Mouse (Mus musculus): ENCODE results near the gene Usp13. TPM values are rescaled to one million over a fixed set of nuclear protein-coding genes. Genes with fewer than 3 reads are reported as not detected.

Usp13 gene
- 0.21 TPM in 1 of 3 replicates, not detected in the others for total RNA-seq (2017)

DNA sequence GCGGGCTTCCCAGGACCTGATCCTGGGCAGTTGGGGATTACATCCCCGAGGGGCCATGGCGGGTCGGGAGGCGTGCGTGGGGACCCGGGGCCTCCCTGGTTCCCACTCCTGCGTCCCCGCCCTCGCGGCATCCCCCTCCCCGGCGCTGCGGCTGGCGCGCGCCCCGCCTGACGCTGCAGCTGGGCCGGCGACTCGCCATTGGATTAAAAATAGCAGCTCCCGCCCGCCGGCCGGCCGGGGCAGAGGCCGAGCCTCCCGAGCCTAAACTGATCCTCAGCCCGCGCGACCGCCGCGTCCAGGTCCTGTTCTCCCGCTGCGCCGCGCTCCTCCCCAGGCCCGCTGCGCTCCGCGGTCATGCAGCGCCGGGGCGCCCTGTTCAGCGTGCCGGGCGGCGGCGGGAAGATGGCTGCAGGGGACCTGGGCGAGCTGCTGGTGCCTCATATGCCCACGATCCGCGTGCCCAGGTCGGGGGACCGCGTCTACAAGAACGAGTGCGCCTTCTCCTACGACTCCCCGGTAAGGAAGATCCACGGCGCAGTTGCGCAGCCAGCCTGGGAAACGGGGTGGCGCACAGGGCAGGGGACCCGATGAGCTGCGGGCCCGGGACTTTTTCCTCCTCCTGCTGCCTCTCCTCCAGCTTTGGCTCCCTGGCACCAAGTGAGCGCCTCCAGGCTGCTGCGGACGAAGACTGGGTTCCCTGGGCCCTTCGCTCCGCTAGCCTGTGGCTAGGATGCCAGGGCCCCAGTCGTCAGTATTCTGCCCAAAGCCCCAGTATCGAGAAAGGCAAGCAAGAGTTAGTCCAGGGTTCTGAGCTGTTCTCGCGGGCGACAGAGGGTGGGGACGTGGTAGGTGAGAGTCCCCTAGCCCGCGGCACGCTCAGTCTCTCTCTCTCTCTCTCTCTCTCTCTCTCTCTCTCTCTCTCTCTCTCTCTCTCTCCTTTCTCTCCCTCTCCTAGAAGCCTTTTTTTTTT is at the start of gene Usp13:
Usp13 (plus strand) TSS at position 190 of the 970 bp plus-strand sequence.
- ATAC-seq (replicated peaks; ENCODE audit: insufficient number of reproducible peaks, low FRiP score, low TSS enrichment, poor library complexity, severe bottlenecking): no peak

DNA sequence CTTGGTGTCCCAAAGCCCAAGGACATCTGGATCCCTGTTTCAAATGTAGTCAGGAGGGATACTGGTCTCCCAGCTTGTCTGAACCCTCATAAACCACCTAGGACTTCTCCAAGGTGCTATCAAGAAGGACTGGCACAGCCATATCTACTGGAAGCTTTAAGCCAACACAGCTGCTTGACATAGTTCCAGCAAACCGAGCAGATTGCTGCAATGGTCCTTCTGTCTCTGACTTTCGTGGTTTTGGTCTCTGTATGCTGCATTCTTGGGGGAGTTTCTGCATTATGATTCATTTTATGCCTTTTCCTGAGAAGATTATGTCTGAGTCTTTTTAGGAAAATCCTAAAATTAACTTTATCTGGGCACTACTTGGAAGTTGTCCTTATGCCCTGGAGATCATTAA is 46.6 kb upstream of the Usp13 start:
- no peak for ATAC-seq (replicated peaks; ENCODE audit: insufficient number of reproducible peaks, low FRiP score, low TSS enrichment, poor library complexity, severe bottlenecking)

DNA sequence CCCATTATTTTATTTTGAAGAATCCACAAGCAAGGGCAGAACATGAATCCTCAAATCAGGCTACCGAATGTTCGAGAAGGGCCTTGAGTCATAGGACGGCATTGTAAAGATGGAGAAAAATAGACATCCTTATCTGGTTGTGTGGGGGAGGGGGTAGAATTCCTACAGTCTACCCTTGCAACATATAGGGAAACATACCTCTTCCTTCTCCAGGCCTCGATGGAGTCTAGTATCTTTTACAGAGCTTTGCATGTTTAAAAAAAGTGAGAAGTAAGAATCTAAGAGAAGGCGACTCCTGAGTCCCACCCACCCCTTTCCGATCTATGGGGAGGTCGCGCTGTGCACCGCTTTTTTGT is 367 bp upstream of the Usp13 start:
- no peak for ATAC-seq (replicated peaks; ENCODE audit: insufficient number of reproducible peaks, low FRiP score, low TSS enrichment, poor library complexity, severe bottlenecking)

DNA sequence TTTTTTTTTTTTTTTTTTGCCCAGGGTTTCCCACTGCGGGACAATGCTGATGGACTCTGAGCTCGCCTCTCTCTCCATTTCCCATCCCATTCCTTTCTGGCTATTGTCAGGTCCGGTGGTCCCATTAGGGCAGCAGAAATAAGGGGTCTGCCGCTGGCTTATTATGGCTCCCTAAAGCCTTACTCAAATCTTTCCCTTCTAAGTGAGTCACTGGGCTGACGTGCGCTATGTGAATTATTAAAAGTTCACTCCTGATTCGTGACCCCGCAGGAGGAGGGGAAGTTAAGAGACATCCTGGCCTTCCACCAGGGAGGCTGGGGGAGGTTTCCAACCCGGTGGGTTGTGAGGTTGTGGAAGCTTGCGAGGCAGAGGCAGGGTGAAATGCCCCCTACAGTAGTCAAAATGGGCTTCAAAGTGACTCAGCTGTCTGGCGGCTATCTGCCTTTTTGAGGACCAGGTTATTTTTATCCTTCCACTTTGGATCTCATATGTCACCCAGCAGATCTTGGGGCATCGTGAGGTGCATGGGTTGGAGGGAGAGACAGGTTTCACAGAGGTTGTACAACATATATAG is 1.1 kb downstream of the Usp13 start:
- ATAC-seq (replicated peaks; ENCODE audit: insufficient number of reproducible peaks, low FRiP score, low TSS enrichment, poor library complexity, severe bottlenecking): no peak

DNA sequence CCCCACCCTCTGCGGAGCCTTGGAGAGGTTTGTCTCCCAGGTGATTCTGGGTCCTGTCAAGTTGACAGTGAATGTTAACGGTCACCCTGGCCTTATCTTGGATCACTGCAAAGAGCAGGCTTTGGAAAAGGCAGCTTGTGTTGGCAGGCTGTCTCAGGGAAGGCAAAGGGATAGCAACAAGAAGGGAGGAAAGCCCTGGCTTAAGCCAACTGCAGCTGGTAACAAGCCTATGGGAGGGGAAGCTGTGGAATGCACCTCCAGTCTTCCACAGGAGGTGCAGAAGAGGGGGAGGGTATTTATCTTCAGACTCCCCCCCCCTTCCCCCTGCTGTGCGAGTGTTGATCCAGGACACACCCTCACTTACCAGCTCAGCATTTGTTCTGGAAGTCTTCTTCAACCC is 5.3 kb downstream of the Usp13 start:
- ATAC-seq (replicated peaks; ENCODE audit: insufficient number of reproducible peaks, low FRiP score, low TSS enrichment, poor library complexity, severe bottlenecking): no peak

GRCm38 (mm10) chr3:32824923-32825322 is 7.6 kb downstream of the Usp13 start:
- no peak for ATAC-seq (replicated peaks; ENCODE audit: insufficient number of reproducible peaks, low FRiP score, low TSS enrichment, poor library complexity, severe bottlenecking)

- no peak for ATAC-seq (replicated peaks; ENCODE audit: insufficient number of reproducible peaks, low FRiP score, low TSS enrichment, poor library complexity, severe bottlenecking)
Measured at GRCm38 (mm10) chr3:32825964-32826479, 8.7 kb downstream of the Usp13 start.

DNA sequence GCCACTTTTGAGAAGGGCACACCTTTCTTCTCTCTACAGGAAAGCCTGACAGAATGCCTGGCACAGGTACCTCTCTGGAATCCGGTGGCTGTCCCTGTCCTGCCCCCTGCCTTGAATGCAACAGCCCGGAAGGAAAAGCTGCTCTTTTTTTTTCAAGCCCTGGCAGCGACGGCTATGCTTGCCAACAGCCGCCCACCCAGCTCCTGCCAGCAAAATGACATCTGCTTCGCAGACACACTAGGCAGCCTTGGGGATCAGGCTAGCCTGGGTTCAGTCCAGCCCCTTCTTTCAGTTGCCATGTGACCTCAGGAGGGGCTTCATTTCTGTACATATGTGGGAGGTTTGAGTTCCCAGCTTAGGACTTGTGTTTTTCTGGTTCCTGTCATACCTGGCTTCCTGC is 9.4 kb downstream of the Usp13 start:
- ATAC-seq (replicated peaks; ENCODE audit: insufficient number of reproducible peaks, low FRiP score, low TSS enrichment, poor library complexity, severe bottlenecking): no peak

DNA sequence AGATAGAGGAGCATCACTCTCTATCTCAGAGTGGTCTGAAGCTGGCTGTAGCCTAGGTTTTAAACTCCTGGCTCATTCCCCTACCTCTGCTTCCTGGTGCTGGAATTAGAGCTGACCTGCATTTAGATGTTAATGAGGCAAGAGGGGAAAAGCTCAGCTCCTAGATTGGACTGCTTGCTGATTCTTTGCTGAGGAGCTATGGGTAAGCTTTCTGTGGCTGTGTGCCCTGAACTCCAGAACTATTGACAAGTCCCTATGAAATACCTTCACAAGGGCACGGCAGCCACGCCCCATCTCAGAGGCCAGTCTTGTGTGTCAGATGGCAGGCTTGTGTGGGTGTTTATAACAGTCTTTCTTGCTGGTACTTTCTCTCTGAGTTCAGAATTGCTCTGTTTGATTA is 16.5 kb downstream of the Usp13 start:
- ATAC-seq (replicated peaks; ENCODE audit: insufficient number of reproducible peaks, low FRiP score, low TSS enrichment, poor library complexity, severe bottlenecking): no peak

GRCm38 (mm10) chr3:32837847-32838246 is 20.5 kb downstream of the Usp13 start:
- ATAC-seq (replicated peaks; ENCODE audit: insufficient number of reproducible peaks, low FRiP score, low TSS enrichment, poor library complexity, severe bottlenecking): no peak

GRCm38 (mm10) chr3:32856362-32857107 is 39.2 kb downstream of the Usp13 start:
- ATAC-seq (replicated peaks; ENCODE audit: insufficient number of reproducible peaks, low FRiP score, low TSS enrichment, poor library complexity, severe bottlenecking): no peak

- ATAC-seq (replicated peaks; ENCODE audit: insufficient number of reproducible peaks, low FRiP score, low TSS enrichment, poor library complexity, severe bottlenecking): no peak
Measured at GRCm38 (mm10) chr3:32871081-32871480, 53.7 kb downstream of the Usp13 start.

- no peak for ATAC-seq (replicated peaks; ENCODE audit: insufficient number of reproducible peaks, low FRiP score, low TSS enrichment, poor library complexity, severe bottlenecking)
Measured at GRCm38 (mm10) chr3:32886386-32886785, 69.0 kb downstream of the Usp13 start.

DNA sequence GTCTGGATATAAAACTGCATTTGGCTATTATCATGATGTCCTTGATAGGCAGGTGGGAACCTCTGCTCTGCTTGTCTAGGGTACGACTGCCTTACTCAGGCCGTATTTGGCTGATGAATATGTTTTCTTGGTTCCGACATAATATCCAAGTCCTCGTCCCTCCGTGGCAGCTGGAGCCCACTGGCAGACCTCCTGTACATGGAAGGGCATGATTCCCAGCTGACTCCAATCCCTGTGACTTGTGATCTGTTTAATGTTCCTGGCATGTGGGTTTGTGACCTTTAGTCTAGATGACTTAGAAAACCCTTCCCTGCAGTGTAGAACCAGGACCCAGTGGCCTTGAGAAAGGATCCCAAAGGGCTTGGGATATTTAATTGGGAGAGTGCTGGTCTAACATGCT is 71.5 kb downstream of the Usp13 start:
- ATAC-seq (replicated peaks; ENCODE audit: insufficient number of reproducible peaks, low FRiP score, low TSS enrichment, poor library complexity, severe bottlenecking): no peak

- no peak for ATAC-seq (replicated peaks; ENCODE audit: insufficient number of reproducible peaks, low FRiP score, low TSS enrichment, poor library complexity, severe bottlenecking)
Measured at GRCm38 (mm10) chr3:32890174-32890573, 72.8 kb downstream of the Usp13 start.

DNA sequence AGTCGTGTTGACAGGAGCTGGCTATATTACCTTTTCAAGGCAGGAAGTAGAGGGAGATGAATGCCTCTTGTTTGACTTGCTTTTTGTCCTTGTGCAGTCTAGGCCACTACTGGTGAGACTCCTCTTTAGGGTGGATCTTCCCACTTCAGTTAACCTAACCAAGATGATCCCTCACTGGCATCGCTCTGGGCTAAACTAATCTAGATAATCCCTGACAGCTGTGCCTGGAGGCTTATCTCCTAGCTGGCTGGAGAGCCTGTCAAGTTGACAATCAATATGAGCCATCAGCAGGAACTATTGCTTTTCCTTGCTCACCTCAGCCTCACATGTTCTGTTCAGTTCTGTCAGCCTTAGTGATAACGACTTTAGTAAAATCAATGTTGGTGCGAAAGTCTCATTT is 86.1 kb downstream of the Usp13 start:
- ATAC-seq (replicated peaks; ENCODE audit: insufficient number of reproducible peaks, low FRiP score, low TSS enrichment, poor library complexity, severe bottlenecking): no peak

GRCm38 (mm10) chr3:32904599-32904998 is 87.3 kb downstream of the Usp13 start:
- ATAC-seq (replicated peaks; ENCODE audit: insufficient number of reproducible peaks, low FRiP score, low TSS enrichment, poor library complexity, severe bottlenecking): no peak

GRCm38 (mm10) chr3:32905850-32906779 is 88.8 kb downstream of the Usp13 start:
- ATAC-seq (replicated peaks; ENCODE audit: insufficient number of reproducible peaks, low FRiP score, low TSS enrichment, poor library complexity, severe bottlenecking): no peak
